Comparison of ENCODE assay signal across 8 mouse cellular contexts in genomic region chr4:119292771-119293573, GRCm38 (mm10). TPM values are rescaled to one million over a fixed set of nuclear protein-coding genes. Genes with fewer than 3 reads are reported as not detected.
DNase-seq lines count a peak whose midpoint lies in the region; ATAC-seq lines count a peak whose summit lies in the region.

No protein-coding gene starts in this region.

- peak; percentile 71 for DNase-seq in R1 (ENCODE audit: low read depth, low spot score)
- DNase-seq in cerebellum, postnatal 25 days: peak; percentile 37 to 52
- peak; percentile 28 to 36 for DNase-seq in frontal cortex, postnatal 25 days (ENCODE audit: low spot score in 2 of 2)
- DNase-seq in layer of hippocampus, postnatal 36 days: peak; percentile 54 to 57
- DNase-seq in lung, postnatal 4 days: peak; percentile 68 to 70
- peak; percentile 61 for DNase-seq in right cerebral cortex, adult 18-20 months
- DNase-seq in urinary bladder, postnatal 14 days (ENCODE audit: low spot score): peak; percentile 27

- ATAC-seq in hindbrain, embryonic 13.5 days (ENCODE audit: low FRiP score): no peak

- H3K27me3 ChIP-seq in hindbrain, embryonic 13.5 days: no peaks in the 10 kb centered on the region

- peak overlapping the region; percentile 92 for H3K9ac ChIP-seq in hindbrain, embryonic 13.5 days

- peaks cover 41% of the 10 kb centered on the region for H3K4me1 ChIP-seq in hindbrain, embryonic 13.5 days (replicated peaks)

- peak overlapping the region; percentile 91 for H3K27ac ChIP-seq in hindbrain, embryonic 13.5 days

- 2% methylated on average over 24 of the region's 24 CpGs for WGBS in hindbrain, embryonic 13.5 days

- H3K4me2 ChIP-seq in hindbrain, embryonic 13.5 days: peak overlapping the region; percentile 83

- no peaks in the 10 kb centered on the region for H3K9me3 ChIP-seq in hindbrain, embryonic 13.5 days

- H3K4me3 ChIP-seq in hindbrain, embryonic 13.5 days: peak overlapping the region; percentile 96

- H3K36me3 ChIP-seq in hindbrain, embryonic 13.5 days: peaks cover 3% of the 10 kb centered on the region; the same call in 1 of the 2 replicates

RNA-seq across cellular contexts. Expression of gene Ybx1, which starts 1.4 kb away (rescaled TPM):
- polyA plus RNA-seq in hindbrain, embryonic 13.5 days (2015; fragmentation: Nextera tagmentation; extraction: Ambion mirVana): 817 and 857 TPM in 2 replicates
- 100 to 1,000 TPM; 275 to 279 TPM for total RNA-seq in layer of hippocampus, postnatal 36 days (2021)

RNA-seq across cellular contexts. Expression of gene Ppih, which starts 27.4 kb away (rescaled TPM):
- 60.2 and 63.4 TPM in 2 replicates for polyA plus RNA-seq in hindbrain, embryonic 13.5 days (2015; fragmentation: Nextera tagmentation; extraction: Ambion mirVana)
- 10 to 100 TPM; 17.5 to 20.6 TPM for total RNA-seq in layer of hippocampus, postnatal 36 days (2021)

RNA-seq across cellular contexts. Expression of gene Cldn19, which starts 37.8 kb away (rescaled TPM):
- polyA plus RNA-seq in hindbrain, embryonic 13.5 days (2015; fragmentation: Nextera tagmentation; extraction: Ambion mirVana): 0.76 and 1.3 TPM in 2 replicates
- under 1 TPM; 0.20 to 0.42 TPM for total RNA-seq in layer of hippocampus, postnatal 36 days (2021)
